17 mouse cellular contexts compared by ENCODE assay signal in genomic region chr1:177729043-177730024, GRCm38 (mm10). TPM values are rescaled to one million over a fixed set of nuclear protein-coding genes. Genes with fewer than 3 reads are reported as not detected.
DNase-seq lines count a peak whose midpoint lies in the region; ATAC-seq and TF ChIP-seq lines count a peak whose summit lies in the region.
"Had no signal": no experiment of that assay in that cellular context is flagged by ENCODE, and none has a peak within 500 bp of the region (broad histone marks: within the 10 kb centered on the region; RNA-seq: fewer than 3 reads in every experiment).

1700016C15Rik (plus strand) TSS chr1:177729814.

- peaks cover 8% of the 10 kb centered on the region; the same call in 1 of the 2 replicates for H3K9me3 ChIP-seq in forebrain, embryonic 10.5 days
- H3K9me3 ChIP-seq in forebrain, embryonic 15.5 days, result no peaks in the 10 kb centered on the region
- no peaks in the 10 kb centered on the region for H3K9me3 ChIP-seq in CH12.LX (replicated peaks; ENCODE audit: low read length)
- H3K9me3 ChIP-seq in intestine, embryonic 15.5 days, result 0 out of 2 replicates have a peak, but pooled peaks cover 4% of the 10 kb centered on the region
- H3K9me3 ChIP-seq in midbrain, embryonic 12.5 days, result peaks cover 6% of the 10 kb centered on the region

- no peak within 1 kb of the TSS for H3K9ac ChIP-seq in forebrain, embryonic 15.5 days (replicated peaks)
- H3K9ac ChIP-seq in CH12.LX (ENCODE audit: insufficient read depth, low read depth), result no peak within 1 kb of the TSS
- H3K9ac ChIP-seq in intestine, embryonic 15.5 days, result no peak within 1 kb of the TSS
- no peak within 1 kb of the TSS for H3K9ac ChIP-seq in midbrain, embryonic 12.5 days (replicated peaks)
- H3K9ac ChIP-seq: liver, embryonic 12.5 days had no signal

- no peak for TF ChIP-seq CTCF in CH12.LX (conservative IDR thresholded peaks at IDR 0.05 in 1 of 2, IDR thresholded peaks at IDR 0.05 in 1 of 2; ENCODE audit: low read depth in 2 of 2, low read length in 2 of 2)

- no peaks in the 10 kb centered on the region for H3K36me3 ChIP-seq in forebrain, embryonic 10.5 days (replicated peaks)
- no peaks in the 10 kb centered on the region for H3K36me3 ChIP-seq in forebrain, embryonic 15.5 days
- H3K36me3 ChIP-seq in CH12.LX (replicated peaks in 1 of 2; ENCODE audit: control insufficient read depth in 1 of 2, insufficient read depth in 1 of 2, low read length in 1 of 2), result no peaks in the 10 kb centered on the region
- no peaks in the 10 kb centered on the region for H3K36me3 ChIP-seq in intestine, embryonic 15.5 days
- H3K36me3 ChIP-seq in midbrain, embryonic 12.5 days, result no peaks in the 10 kb centered on the region
- H3K36me3 ChIP-seq: G1E; liver, embryonic 12.5 days had no signal

- TF ChIP-seq RAD21 in CH12.LX (IDR thresholded peaks at IDR 0.05; ENCODE audit: low read depth, low read length), result no peak

- WGBS in forebrain, embryonic 10.5 days, result 48% methylated on average over 11 of the region's 11 CpGs
- 30% methylated on average over 11 of the region's 11 CpGs for WGBS in forebrain, embryonic 15.5 days
- WGBS in intestine, embryonic 15.5 days, result 69% methylated on average over 11 of the region's 11 CpGs
- WGBS in midbrain, embryonic 12.5 days, result 32% methylated on average over 11 of the region's 11 CpGs

- TF ChIP-seq EP300 in CH12.LX (IDR thresholded peaks at IDR 0.05; ENCODE audit: low read length), result no peak

- no peaks in the 10 kb centered on the region for H3K27me3 ChIP-seq in forebrain, embryonic 10.5 days (ENCODE audit: poor library complexity, severe bottlenecking)
- no peaks in the 10 kb centered on the region for H3K27me3 ChIP-seq in forebrain, embryonic 15.5 days
- H3K27me3 ChIP-seq in CH12.LX (replicated peaks), result no peaks in the 10 kb centered on the region
- H3K27me3 ChIP-seq in intestine, embryonic 15.5 days (replicated peaks), result no peaks in the 10 kb centered on the region
- H3K27me3 ChIP-seq in midbrain, embryonic 12.5 days, result no peaks in the 10 kb centered on the region
- H3K27me3 ChIP-seq: liver, embryonic 12.5 days had no signal

- no peaks in the 10 kb centered on the region for H3K79me2 ChIP-seq in CH12.LX (replicated peaks; ENCODE audit: control insufficient read depth, extremely low read depth, insufficient read depth, poor library complexity, severe bottlenecking)

- no peak for TF ChIP-seq POLR2A in CH12.LX (IDR thresholded peaks at IDR 0.05; ENCODE audit: low read depth, low read length)

- H3K27ac ChIP-seq in forebrain, embryonic 10.5 days, result peak within 1 kb of the TSS; percentile 62
- H3K27ac ChIP-seq in forebrain, embryonic 15.5 days (replicated peaks), result no peak within 1 kb of the TSS
- H3K27ac ChIP-seq in CH12.LX (ENCODE audit: insufficient read depth, low read depth), result no peak within 1 kb of the TSS
- no peak within 1 kb of the TSS for H3K27ac ChIP-seq in intestine, embryonic 15.5 days
- no peak within 1 kb of the TSS; the same call in 1 of the 2 replicates for H3K27ac ChIP-seq in midbrain, embryonic 12.5 days (replicated peaks)
- H3K27ac ChIP-seq: left cerebral cortex, adult 2 months; liver, embryonic 12.5 days had no signal

- no peak for ATAC-seq in forebrain, embryonic 15.5 days (replicated peaks)
- ATAC-seq in intestine, embryonic 15.5 days, result 0 out of 2 replicates have a peak, but pooled peaks have one; percentile 18
- peak; percentile 60 for ATAC-seq in midbrain, embryonic 12.5 days (ENCODE audit: low FRiP score, low read depth)
- ATAC-seq: hindbrain, embryonic 16.5 days; liver, embryonic 12.5 days had no signal

- in situ Hi-C loops in CH12.LX (cut with MboI; ENCODE audit: low pct_ligation_motif_present, low pct_unique_long_range_greater_than_20kb, low sequenced_read_pairs), result no loop called here

- H3K4me1 ChIP-seq in forebrain, embryonic 10.5 days, result peaks cover 16% of the 10 kb centered on the region
- H3K4me1 ChIP-seq in forebrain, embryonic 15.5 days, result no peaks in the 10 kb centered on the region
- no peaks in the 10 kb centered on the region for H3K4me1 ChIP-seq in CH12.LX (ENCODE audit: control insufficient read depth in 1 of 2, insufficient read depth in 2 of 2)
- no peaks in the 10 kb centered on the region for H3K4me1 ChIP-seq in intestine, embryonic 15.5 days (replicated peaks)
- H3K4me1 ChIP-seq in midbrain, embryonic 12.5 days, result peaks cover 9% of the 10 kb centered on the region

- no peak for DNase-seq in forebrain, embryonic 10.5 days (ENCODE audit: extremely low spot score, low spot score)
- DNase-seq in CH12.LX (ENCODE audit: extremely low read depth), result no peak
- DNase-seq in cerebellum, adult 9-11 months, result no peak
- no peak for DNase-seq in right cerebral cortex, adult 2 months (ENCODE audit: low spot score in 2 of 2)
- DNase-seq in heart, adult 9 months (ENCODE audit: low spot score in 2 of 2), result no peak
- DNase-seq: kidney, postnatal 36 days; thymus, postnatal 4 days had no signal

- no peak within 1 kb of the TSS for H3K4me3 ChIP-seq in forebrain, embryonic 10.5 days
- no peak within 1 kb of the TSS for H3K4me3 ChIP-seq in forebrain, embryonic 15.5 days
- no peak within 1 kb of the TSS for H3K4me3 ChIP-seq in CH12.LX (replicated peaks in 1 of 3; ENCODE audit: low read depth in 2 of 3, low read length in 2 of 3, poor library complexity in 1 of 3)
- no peak within 1 kb of the TSS for H3K4me3 ChIP-seq in intestine, embryonic 15.5 days (replicated peaks)
- H3K4me3 ChIP-seq in midbrain, embryonic 12.5 days, result no peak within 1 kb of the TSS
- H3K4me3 ChIP-seq: left cerebral cortex, adult 2 months; liver, embryonic 12.5 days had no signal

- dilution Hi-C loops in CH12.LX (cut with MboI; ENCODE audit: extremely low pct_ligation_motif_present, extremely low pct_unique_long_range_greater_than_20kb, low sequenced_read_pairs), result no loop called here

- H3K4me2 ChIP-seq in forebrain, embryonic 15.5 days (replicated peaks), result no peak within 1 kb of the TSS
- H3K4me2 ChIP-seq in CH12.LX (ENCODE audit: insufficient read depth, low read depth, poor library complexity, severe bottlenecking), result no peak within 1 kb of the TSS
- H3K4me2 ChIP-seq in intestine, embryonic 15.5 days (replicated peaks), result no peak within 1 kb of the TSS
- no peak within 1 kb of the TSS for H3K4me2 ChIP-seq in midbrain, embryonic 12.5 days (replicated peaks)
- H3K4me2 ChIP-seq: liver, embryonic 12.5 days had no signal

TF ChIP-seq in CH12.LX, 34 proteins besides CTCF, POLR2A, EP300 and RAD21:
- TF ChIP-seq TCF12 (IDR thresholded peaks at IDR 0.05; ENCODE audit: low read depth, low read length), result no peak
- no peak for TF ChIP-seq MXI1 (IDR thresholded peaks at IDR 0.05; ENCODE audit: low read depth, low read length)
- no peak for TF ChIP-seq MEF2A (IDR thresholded peaks at IDR 0.05; ENCODE audit: borderline replicate concordance, low read depth, low read length)
- peak; percentile 35 for TF ChIP-seq ZNF384 (IDR thresholded peaks at IDR 0.05; ENCODE audit: low read depth, low read length)

RNA-seq across cellular contexts. Expression of gene 1700016C15Rik, which starts in this region (rescaled TPM):
- polyA plus RNA-seq in forebrain, embryonic 10.5 days (2016; fragmentation: Nextera tagmentation; extraction: Ambion mirVana), result not detected in 2 replicates
- polyA plus RNA-seq in forebrain, embryonic 15.5 days (2015; fragmentation: Nextera tagmentation; extraction: Ambion mirVana), result not detected in 2 replicates
- total RNA-seq in CH12.LX (2012; rRNA removed), result not detected in 2 replicates
- not detected in 2 replicates for total RNA-seq in CH12.LX (2014; rRNA removed)
- not detected in 2 replicates for polyA plus RNA-seq in CH12.LX (2012; ENCODE audit: insufficient read length, low read depth)
- polyA plus RNA-seq in intestine, embryonic 15.5 days (2015; fragmentation: Nextera tagmentation; extraction: Ambion mirVana), result 0.19 TPM in 1 of 2 replicates, not detected in the other
- not detected in 2 replicates for polyA plus RNA-seq in midbrain, embryonic 12.5 days (2016; fragmentation: Nextera tagmentation; extraction: Ambion mirVana)
- total RNA-seq: G1E; gastrocnemius, adult 8-10 months; left cerebral cortex, adult 2 months; monocyte, adult 5-6 weeks had no signal
- polyA plus RNA-seq: G1E; heart, embryonic 16.5 days; hindbrain, embryonic 16.5 days; liver, embryonic 12.5 days had no signal

Comparison
In these comparisons a context has a peak if more than half of its experiments do, and no peak if none do; other contexts are left out.
1. Peak in ATAC-seq in intestine, embryonic 15.5 days; RNA of the gene not detected or under 1 TPM.
2. Peak in ATAC-seq in midbrain, embryonic 12.5 days; RNA of the gene not detected or under 1 TPM.